ENCODE assay signal across 22 mouse cellular contexts in the genomic region with DNA sequence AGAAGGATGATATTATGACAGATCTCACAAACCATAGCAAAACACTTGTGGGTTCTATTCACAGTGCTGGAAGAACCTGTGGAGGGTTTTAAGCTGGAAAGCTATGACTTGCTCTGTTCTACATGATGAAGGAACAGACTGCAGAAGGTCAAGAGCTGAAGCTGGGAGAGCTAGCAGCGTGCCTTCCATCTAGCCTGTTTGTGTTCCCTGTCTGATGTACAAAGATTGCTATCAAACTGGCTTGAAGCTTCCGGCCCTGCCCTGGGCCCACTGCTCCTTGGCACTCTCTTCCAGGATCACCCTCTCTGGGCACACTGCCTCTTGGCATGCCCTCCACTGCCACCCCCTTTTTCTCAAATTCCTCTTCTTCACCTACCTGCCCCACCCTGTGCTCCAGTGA. TPM values are rescaled to one million over a fixed set of nuclear protein-coding genes. Genes with fewer than 3 reads are reported as not detected.
"Had no signal": no experiment of that assay in that cellular context is flagged by ENCODE, and none has a peak within 500 bp of the region (broad histone marks: within the 10 kb centered on the region; RNA-seq: fewer than 3 reads in every experiment).

No protein-coding gene starts in this region.

- DNase-seq: liver, embryonic 13.5 days; lung, embryonic 14.5 days; lung, postnatal 4 days; midbrain, embryonic 14.5 days; retina, postnatal 1 day; right cerebral cortex, adult 18-20 months; right cerebral cortex, postnatal 25 days; right cerebral cortex, postnatal 4 days; spleen, adult 18-20 months; thymus, adult 18-20 months; thymus, postnatal 14 days; thymus, postnatal 36 days had no signal

- H3K4me1 ChIP-seq: liver, embryonic 13.5 days; liver, embryonic 15.5 days had no signal

- H3K4me2 ChIP-seq: limb, embryonic 15.5 days; liver, embryonic 13.5 days; liver, embryonic 15.5 days; lung, embryonic 14.5 days; midbrain, embryonic 12.5 days; neural tube, embryonic 13.5 days; neural tube, embryonic 15.5 days had no signal

- H3K9me3 ChIP-seq: limb, embryonic 15.5 days; liver, embryonic 13.5 days; liver, embryonic 15.5 days; midbrain, embryonic 12.5 days; neural tube, embryonic 13.5 days had no signal

- ATAC-seq: midbrain, embryonic 16.5 days had no signal

- H3K9ac ChIP-seq: limb, embryonic 15.5 days; liver, embryonic 13.5 days; liver, embryonic 15.5 days; lung, embryonic 14.5 days; midbrain, embryonic 12.5 days; neural tube, embryonic 13.5 days; neural tube, embryonic 15.5 days had no signal

- H3K27ac ChIP-seq: limb, embryonic 15.5 days; liver, embryonic 13.5 days; liver, embryonic 15.5 days; midbrain, embryonic 12.5 days; neural tube, embryonic 13.5 days; neural tube, embryonic 15.5 days had no signal

- H3K36me3 ChIP-seq: limb, embryonic 15.5 days; liver, embryonic 13.5 days; liver, embryonic 15.5 days; midbrain, embryonic 12.5 days; neural tube, embryonic 13.5 days; neural tube, embryonic 15.5 days had no signal

- H3K4me3 ChIP-seq: limb, embryonic 15.5 days; liver, embryonic 13.5 days; liver, embryonic 15.5 days; midbrain, embryonic 12.5 days; myocyte; neural tube, embryonic 13.5 days; neural tube, embryonic 15.5 days had no signal

RNA-seq across cellular contexts. Expression of a gene that starts 1.2 kb away (rescaled TPM):
- polyA plus RNA-seq: midbrain, embryonic 12.5 days; midbrain, embryonic 14.5 days; midbrain, embryonic 16.5 days; myocyte; neural tube, embryonic 11.5 days had no signal

RNA-seq across cellular contexts. Expression of a gene that starts 31.1 kb away (rescaled TPM):
- total RNA-seq: megakaryocyte, adult 5-6 weeks; megakaryocyte-erythroid progenitor cell, adult 5-6 weeks had no signal
- polyA plus RNA-seq: liver, embryonic 13.5 days; lung, embryonic 14.5 days; midbrain, embryonic 12.5 days; neural tube, embryonic 11.5 days had no signal
